Mouse (Mus musculus): ENCODE data around the gene Gng13.

- TF ChIP-seq POLR2A (IDR thresholded peaks at IDR 0.05; ENCODE audit: borderline replicate concordance, extremely low read depth, insufficient read depth, insufficient read length, poor library complexity, severe bottlenecking) (no peak), CTCF (IDR thresholded peaks at IDR 0.05; ENCODE audit: borderline replicate concordance, extremely low read depth, insufficient read depth, insufficient read length) (no peak)
These were observed 45.6 kb downstream of the Gng13 start for GRCm38 (mm10) chr17:25762591-25762990.

All from brain, embryonic 14.5 days (tissue).